In the genomic region with DNA sequence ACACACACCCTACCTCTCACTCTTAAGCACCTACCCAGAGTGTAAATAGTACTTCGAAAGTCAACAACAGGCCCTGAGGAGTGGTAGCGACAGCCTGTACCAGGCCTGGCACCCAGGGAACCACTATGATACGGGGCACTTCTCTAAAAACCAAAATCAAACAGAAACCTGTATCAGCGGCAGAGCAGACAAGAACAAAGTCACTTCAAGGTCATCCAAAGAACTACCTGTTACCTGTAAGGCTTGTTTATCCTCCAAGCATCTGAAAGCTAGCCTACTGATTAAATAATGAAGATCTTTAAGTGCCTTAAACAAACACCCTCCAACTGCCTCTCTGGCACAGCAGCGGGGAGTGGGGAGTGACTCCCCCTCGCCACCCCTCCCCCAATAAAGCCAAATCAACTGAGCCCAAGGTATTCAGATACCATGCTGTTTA, we compare ENCODE assay signal across 25 mouse cellular contexts.
DNase-seq lines count a peak whose midpoint lies in the region; ATAC-seq lines count a peak whose summit lies in the region.
"Had no signal": no experiment of that assay in that cellular context is flagged by ENCODE, and none has a peak within 500 bp of the region (broad histone marks: within the 10 kb centered on the region; RNA-seq: fewer than 3 reads in every experiment).

No protein-coding gene starts in this region.

- H3K4me2 ChIP-seq in intestine, embryonic 15.5 days (replicated peaks) = no peak overlapping the region
- H3K4me2 ChIP-seq in intestine, embryonic 16.5 days (ENCODE audit: low read depth, low read length) = no peak overlapping the region
- H3K4me2 ChIP-seq in stomach, embryonic 15.5 days = no peak overlapping the region
- H3K4me2 ChIP-seq: forebrain, embryonic 15.5 days; heart, embryonic 12.5 days; liver, embryonic 12.5 days; midbrain, embryonic 12.5 days; neural tube, embryonic 15.5 days had no signal

- DNase-seq in lung, postnatal 10 days = peak; percentile 62
- DNase-seq in left cerebral cortex, adult 11 months (ENCODE audit: low spot score) = no peak
- no peak for DNase-seq in layer of hippocampus, adult 9-10 months (ENCODE audit: low spot score)
- DNase-seq: adrenal gland, postnatal 25 days; cerebellum, adult 11 months; cerebellum, adult 9-11 months; gastrocnemius, postnatal 25 days; heart, adult 18-20 months; heart, postnatal 4 days; kidney, adult 11 months; right cerebral cortex, adult 18-20 months; right cerebral cortex, postnatal 4 days had no signal

- H3K4me1 ChIP-seq in intestine, embryonic 15.5 days (replicated peaks) = peaks cover 6% of the 10 kb centered on the region
- peaks cover 5% of the 10 kb centered on the region for H3K4me1 ChIP-seq in intestine, embryonic 16.5 days (ENCODE audit: control insufficient read depth, insufficient read depth, low read length)
- H3K4me1 ChIP-seq in brown adipose tissue, adult 24 weeks (ENCODE audit: control insufficient read depth, insufficient read depth, insufficient read length, low read length) = peaks cover 17% of the 10 kb centered on the region
- H3K4me1 ChIP-seq in stomach, embryonic 15.5 days = peaks cover 19% of the 10 kb centered on the region

- 0 out of 2 replicates have a peak, but pooled peaks have one; percentile 30 for ATAC-seq in intestine, embryonic 15.5 days
- ATAC-seq in intestine, embryonic 16.5 days = no peak
- peak; percentile 87 for ATAC-seq in stomach, embryonic 15.5 days (ENCODE audit: insufficient read depth, low FRiP score, low read depth)
- ATAC-seq: CD4-positive, CD25-positive, alpha-beta regulatory T cell, adult 4 months; forebrain, embryonic 15.5 days; hindbrain, embryonic 16.5 days; liver, embryonic 12.5 days had no signal

- WGBS in intestine, embryonic 15.5 days = 70% methylated on average over 6 of the region's 6 CpGs
- 71% methylated on average over 6 of the region's 6 CpGs for WGBS in intestine, embryonic 16.5 days
- 69% methylated on average over 6 of the region's 6 CpGs for WGBS in stomach, embryonic 15.5 days

- no peaks in the 10 kb centered on the region for H3K9me3 ChIP-seq in intestine, embryonic 15.5 days
- H3K9me3 ChIP-seq in intestine, embryonic 16.5 days (ENCODE audit: control insufficient read depth, low read length) = no peaks in the 10 kb centered on the region
- no peaks in the 10 kb centered on the region for H3K9me3 ChIP-seq in stomach, embryonic 15.5 days
- H3K9me3 ChIP-seq: embryonic facial prominence, embryonic 10.5 days; forebrain, embryonic 15.5 days; heart, embryonic 12.5 days; liver, embryonic 12.5 days; midbrain, embryonic 12.5 days; neural tube, embryonic 15.5 days had no signal

- H3K4me3 ChIP-seq in intestine, embryonic 15.5 days (replicated peaks) = no peak overlapping the region
- H3K4me3 ChIP-seq in intestine, embryonic 16.5 days (ENCODE audit: low read length) = no peak overlapping the region
- no peak overlapping the region for H3K4me3 ChIP-seq in brown adipose tissue, adult 24 weeks (ENCODE audit: insufficient read depth, low read depth, low read length)
- no peak overlapping the region for H3K4me3 ChIP-seq in stomach, embryonic 15.5 days (replicated peaks)
- H3K4me3 ChIP-seq: embryonic facial prominence, embryonic 10.5 days; forebrain, embryonic 15.5 days; heart, embryonic 12.5 days; liver, embryonic 12.5 days; midbrain, embryonic 12.5 days; neural tube, embryonic 15.5 days had no signal

- no peak overlapping the region for H3K9ac ChIP-seq in intestine, embryonic 15.5 days
- H3K9ac ChIP-seq in intestine, embryonic 16.5 days (ENCODE audit: low read depth, low read length) = no peak overlapping the region
- no peak overlapping the region for H3K9ac ChIP-seq in stomach, embryonic 15.5 days
- H3K9ac ChIP-seq: forebrain, embryonic 15.5 days; heart, embryonic 12.5 days; liver, embryonic 12.5 days; midbrain, embryonic 12.5 days; neural tube, embryonic 15.5 days had no signal

- H3K36me3 ChIP-seq in intestine, embryonic 15.5 days = no peaks in the 10 kb centered on the region
- H3K36me3 ChIP-seq in intestine, embryonic 16.5 days (ENCODE audit: control insufficient read depth, insufficient read depth, low read length) = no peaks in the 10 kb centered on the region
- no peaks in the 10 kb centered on the region for H3K36me3 ChIP-seq in stomach, embryonic 15.5 days
- H3K36me3 ChIP-seq: forebrain, embryonic 15.5 days; heart, embryonic 12.5 days; liver, embryonic 12.5 days; midbrain, embryonic 12.5 days; neural tube, embryonic 15.5 days had no signal

- no peaks in the 10 kb centered on the region for H3K27me3 ChIP-seq in intestine, embryonic 15.5 days (replicated peaks)
- no peaks in the 10 kb centered on the region for H3K27me3 ChIP-seq in intestine, embryonic 16.5 days (replicated peaks; ENCODE audit: control insufficient read depth, insufficient read depth, low read length)
- H3K27me3 ChIP-seq in stomach, embryonic 15.5 days (replicated peaks) = no peaks in the 10 kb centered on the region
- H3K27me3 ChIP-seq: forebrain, embryonic 15.5 days had no signal

- no peak overlapping the region for H3K27ac ChIP-seq in intestine, embryonic 15.5 days
- no peak overlapping the region for H3K27ac ChIP-seq in intestine, embryonic 16.5 days (ENCODE audit: low read length)
- H3K27ac ChIP-seq in brown adipose tissue, adult 24 weeks (replicated peaks; ENCODE audit: low read depth, low read length) = peak overlapping the region; percentile 46; the same call in 1 of the 2 replicates
- peak overlapping the region; percentile 33 for H3K27ac ChIP-seq in stomach, embryonic 15.5 days
- H3K27ac ChIP-seq: forebrain, embryonic 15.5 days; kidney, postnatal 0 days; liver, embryonic 12.5 days; midbrain, embryonic 12.5 days; neural tube, embryonic 15.5 days had no signal

Comparison
In these comparisons a context has a peak if more than half of its experiments do, and no peak if none do; other contexts are left out.
1. H3K27ac ChIP-seq: peak in brown adipose tissue, adult 24 weeks (single experiment) and stomach, embryonic 15.5 days (single experiment); none in intestine, embryonic 15.5 days (single experiment) and intestine, embryonic 16.5 days (single experiment).